9 mouse cellular contexts compared by ENCODE assay signal in genomic region chr11:105944126-105944621, GRCm38 (mm10). TPM values are rescaled to one million over a fixed set of nuclear protein-coding genes. Genes with fewer than 3 reads are reported as not detected.
DNase-seq lines count a peak whose midpoint lies in the region; ATAC-seq and TF ChIP-seq lines count a peak whose summit lies in the region.
"Had no signal": no experiment of that assay in that cellular context is flagged by ENCODE, and none has a peak within 500 bp of the region (broad histone marks: within the 10 kb centered on the region; RNA-seq: fewer than 3 reads in every experiment).

No protein-coding gene starts in this region.

- H3K9me3 ChIP-seq in erythroblast, embryonic 14.5 days (ENCODE audit: control insufficient read depth, low read length), result no peaks in the 10 kb centered on the region
- no peaks in the 10 kb centered on the region for H3K9me3 ChIP-seq in heart, embryonic 16.5 days (replicated peaks; ENCODE audit: control insufficient read depth, low read length)
- no peaks in the 10 kb centered on the region for H3K9me3 ChIP-seq in liver, embryonic 15.5 days (replicated peaks)
- no peaks in the 10 kb centered on the region for H3K9me3 ChIP-seq in neural tube, embryonic 11.5 days (ENCODE audit: control insufficient read depth, low read length)
- H3K9me3 ChIP-seq: G1E had no signal

- H3K27me3 ChIP-seq in erythroblast, embryonic 14.5 days (ENCODE audit: control insufficient read depth), result peaks cover 34% of the 10 kb centered on the region
- peaks cover 11% of the 10 kb centered on the region; the same call in 1 of the 2 replicates for H3K27me3 ChIP-seq in heart, embryonic 16.5 days (ENCODE audit: control insufficient read depth, insufficient read depth, low read length)
- H3K27me3 ChIP-seq in liver, embryonic 15.5 days, result peaks cover 79% of the 10 kb centered on the region
- H3K27me3 ChIP-seq in neural tube, embryonic 11.5 days (ENCODE audit: control insufficient read depth, insufficient read depth, low read length), result peaks cover 8% of the 10 kb centered on the region

- peak; percentile 40 to 47 for DNase-seq in B cell, adult 2 months
- peak; percentile 84 to 92 for DNase-seq in kidney, postnatal 25 days
- DNase-seq in neural tube, embryonic 11.5 days (ENCODE audit: low spot score), result peak; percentile 72
- peak; percentile 84 for DNase-seq in testis, postnatal 10 days (ENCODE audit: low spot score)

- peak overlapping the region; percentile 45 for H3K4me3 ChIP-seq in bone marrow, adult 2 months (replicated peaks; ENCODE audit: control insufficient read depth, low read depth, low read length)
- H3K4me3 ChIP-seq in erythroblast, embryonic 14.5 days (replicated peaks), result peak overlapping the region; percentile 64
- H3K4me3 ChIP-seq in heart, embryonic 16.5 days (ENCODE audit: low read length), result peak overlapping the region; percentile 70
- H3K4me3 ChIP-seq in liver, embryonic 15.5 days (replicated peaks), result peak overlapping the region; percentile 64
- H3K4me3 ChIP-seq in neural tube, embryonic 11.5 days (ENCODE audit: low read depth, low read length), result peak overlapping the region; percentile 66

- TF ChIP-seq POLR2A in bone marrow, adult 2 months (IDR thresholded peaks at IDR 0.05; ENCODE audit: borderline replicate concordance, control insufficient read depth, low read depth, low read length), result no peak

- peak overlapping the region; percentile 99 for H3K4me2 ChIP-seq in heart, embryonic 16.5 days (ENCODE audit: low read depth, low read length)
- H3K4me2 ChIP-seq in liver, embryonic 15.5 days, result peak overlapping the region; percentile 90
- H3K4me2 ChIP-seq in neural tube, embryonic 11.5 days (ENCODE audit: low read depth), result peak overlapping the region; percentile 96

- no peaks in the 10 kb centered on the region for H3K4me1 ChIP-seq in bone marrow, adult 2 months (ENCODE audit: control insufficient read depth, insufficient read depth, low read length)
- peaks cover 13% of the 10 kb centered on the region for H3K4me1 ChIP-seq in erythroblast, embryonic 14.5 days (ENCODE audit: control insufficient read depth)
- peaks cover 15% of the 10 kb centered on the region for H3K4me1 ChIP-seq in heart, embryonic 16.5 days (ENCODE audit: control insufficient read depth, insufficient read depth, low read length)
- peaks cover 22% of the 10 kb centered on the region for H3K4me1 ChIP-seq in liver, embryonic 15.5 days (replicated peaks)
- H3K4me1 ChIP-seq in neural tube, embryonic 11.5 days (ENCODE audit: control insufficient read depth, insufficient read depth, low read length), result peaks cover 5% of the 10 kb centered on the region; the same call in 1 of the 2 replicates

- H3K36me3 ChIP-seq in erythroblast, embryonic 14.5 days (ENCODE audit: control insufficient read depth), result no peaks in the 10 kb centered on the region
- no peaks in the 10 kb centered on the region for H3K36me3 ChIP-seq in heart, embryonic 16.5 days (ENCODE audit: control insufficient read depth, insufficient read depth)
- no peaks in the 10 kb centered on the region for H3K36me3 ChIP-seq in liver, embryonic 15.5 days (replicated peaks)
- H3K36me3 ChIP-seq in neural tube, embryonic 11.5 days (ENCODE audit: control insufficient read depth, insufficient read depth, low read length), result no peaks in the 10 kb centered on the region
- H3K36me3 ChIP-seq: G1E had no signal

- H3K27ac ChIP-seq in bone marrow, adult 2 months (ENCODE audit: control insufficient read depth, insufficient read depth, low read depth, low read length, poor library complexity), result no peak overlapping the region
- H3K27ac ChIP-seq in heart, embryonic 16.5 days (ENCODE audit: low read length), result peak overlapping the region; percentile 81
- no peak overlapping the region; the same call in 1 of the 2 replicates for H3K27ac ChIP-seq in liver, embryonic 15.5 days (replicated peaks)
- H3K27ac ChIP-seq in neural tube, embryonic 11.5 days (ENCODE audit: low read depth, low read length), result no peak overlapping the region

- WGBS in bone marrow, adult 2 months, result 2% methylated on average over 59 of the region's 59 CpGs
- under 1% methylated on average over 59 of the region's 59 CpGs for WGBS in heart, embryonic 16.5 days
- under 1% methylated on average over 59 of the region's 59 CpGs for WGBS in liver, embryonic 15.5 days (ENCODE audit: insufficient replicate concordance)
- under 1% methylated on average over 52 of the region's 59 CpGs for WGBS in neural tube, embryonic 11.5 days

- peak; percentile 64 for ATAC-seq in heart, embryonic 16.5 days (replicated peaks; ENCODE audit: extremely low read depth, insufficient read depth, low FRiP score)
- peak; percentile 71 for ATAC-seq in liver, embryonic 15.5 days (ENCODE audit: insufficient read depth)
- ATAC-seq in neural tube, embryonic 11.5 days (ENCODE audit: insufficient read depth, low FRiP score, low TSS enrichment), result peak; percentile 67

- peak overlapping the region; percentile 75 for H3K9ac ChIP-seq in heart, embryonic 16.5 days (ENCODE audit: low read length)
- H3K9ac ChIP-seq in liver, embryonic 15.5 days, result peak overlapping the region; percentile 50; the same call in 1 of the 2 replicates
- H3K9ac ChIP-seq in neural tube, embryonic 11.5 days (ENCODE audit: low read length), result peak overlapping the region; percentile 66

- peak; percentile 25; the same call in 1 of the 2 replicates for TF ChIP-seq CTCF in bone marrow, adult 2 months (IDR thresholded peaks at IDR 0.05; ENCODE audit: control insufficient read depth, insufficient read depth, low read length)

RNA-seq across cellular contexts. Expression of gene Cyb561, which starts 9.0 kb away (rescaled TPM):
- polyA plus RNA-seq in bone marrow, adult 2 months (2011; ENCODE audit: insufficient read depth, insufficient read length, low replicate concordance, missing spikeins), result 1.4 and 1.8 TPM in 2 replicates
- 0.02 and 0.07 TPM in 2 replicates for polyA plus RNA-seq in erythroblast, embryonic 14.5 days (2012)
- 8.0 and 10.5 TPM in 2 replicates for polyA plus RNA-seq in heart, embryonic 16.5 days (2015; fragmentation: Nextera tagmentation; extraction: Ambion mirVana)
- 1.5 and 1.6 TPM in 2 replicates for polyA plus RNA-seq in liver, embryonic 15.5 days (2015; fragmentation: Nextera tagmentation; extraction: Ambion mirVana)
- polyA plus RNA-seq in neural tube, embryonic 11.5 days (2014; fragmentation: Nextera tagmentation; extraction: Ambion mirVana), result 11.2 and 14.0 TPM in 2 replicates
- polyA plus RNA-seq: G1E had no signal

RNA-seq across cellular contexts. Expression of gene Ace, which starts 23.6 kb away (rescaled TPM):
- 1.8 and 3.9 TPM in 2 replicates for polyA plus RNA-seq in bone marrow, adult 2 months (2011; ENCODE audit: insufficient read depth, insufficient read length, low replicate concordance, missing spikeins)
- not detected in 2 replicates for polyA plus RNA-seq in erythroblast, embryonic 14.5 days (2012)
- polyA plus RNA-seq in heart, embryonic 16.5 days (2015; fragmentation: Nextera tagmentation; extraction: Ambion mirVana), result 3.1 and 4.3 TPM in 2 replicates
- 0.05 and 0.10 TPM in 2 replicates for polyA plus RNA-seq in liver, embryonic 15.5 days (2015; fragmentation: Nextera tagmentation; extraction: Ambion mirVana)
- polyA plus RNA-seq in neural tube, embryonic 11.5 days (2014; fragmentation: Nextera tagmentation; extraction: Ambion mirVana), result 0.44 and 0.51 TPM in 2 replicates
- polyA plus RNA-seq: G1E had no signal

RNA-seq across cellular contexts. Expression of gene Ace3, which starts 50.3 kb away (rescaled TPM):
- not detected in 2 replicates for polyA plus RNA-seq in bone marrow, adult 2 months (2011; ENCODE audit: insufficient read depth, insufficient read length, low replicate concordance, missing spikeins)
- not detected in 2 replicates for polyA plus RNA-seq in erythroblast, embryonic 14.5 days (2012)
- polyA plus RNA-seq in heart, embryonic 16.5 days (2015; fragmentation: Nextera tagmentation; extraction: Ambion mirVana), result 0.10 TPM in 1 of 2 replicates, not detected in the other
- not detected in 2 replicates for polyA plus RNA-seq in liver, embryonic 15.5 days (2015; fragmentation: Nextera tagmentation; extraction: Ambion mirVana)
- polyA plus RNA-seq in neural tube, embryonic 11.5 days (2014; fragmentation: Nextera tagmentation; extraction: Ambion mirVana), result not detected in 2 replicates
- polyA plus RNA-seq: G1E had no signal
